Mouse (Mus musculus) embryonic facial prominence, embryonic 11.5 days (tissue): ENCODE data around the gene Secisbp2. TPM values are rescaled to one million over a fixed set of nuclear protein-coding genes. Genes with fewer than 3 reads are reported as not detected.

ENCODE experiments used
- ATAC-seq: fragments of 200-750 bp; cut with Nextera tagmentation; replicated peaks from 2 replicates; pipeline ENCODE4 v1.8.0; 2017; ENCODE audit warnings: low read depth; ENCODE audit not compliant: insufficient number of reproducible peaks, low FRiP score, low TSS enrichment
- DNase-seq: peaks from one replicate; pipeline ENCODE4 v3.0.0-alpha.2; 2015; ENCODE audit warnings: low spot score
- H3K27ac ChIP-seq: fragments of 300-500 bp; sonication (generic); replicated peaks from 2 replicates; pipeline ENCODE4 v1.5.1; 2014; ENCODE audit warnings: mild to moderate bottlenecking, low read depth, low read length, control low read depth
- H3K27me3 ChIP-seq: fragments of 300-500 bp; sonication (generic); 2 replicates; pipeline ENCODE4 v1.6.1; 2014; ENCODE audit warnings: mild to moderate bottlenecking, low read length, moderate library complexity, mixed read lengths; ENCODE audit not compliant: control insufficient read depth, insufficient read depth
- H3K36me3 ChIP-seq: fragments of 300-500 bp; sonication (generic); replicated peaks from 2 replicates; pipeline ENCODE4 v1.6.1; 2014; ENCODE audit warnings: low read depth, mild to moderate bottlenecking, low read length, moderate library complexity, mixed read lengths; ENCODE audit not compliant: control insufficient read depth, insufficient read depth
- H3K4me1 ChIP-seq: fragments of 300-500 bp; sonication (generic); 2 replicates; pipeline ENCODE4 v1.6.1; 2014; ENCODE audit warnings: low read length, mixed read lengths; ENCODE audit not compliant: control insufficient read depth, insufficient read depth
- H3K4me2 ChIP-seq: fragments of 300-500 bp; sonication (generic); 2 replicates; pipeline ENCODE4 v1.6.1; 2014; ENCODE audit warnings: low read depth, mild to moderate bottlenecking, control low read depth, low read length, moderate library complexity
- H3K4me3 ChIP-seq: fragments of 300-500 bp; sonication (generic); 2 replicates; pipeline ENCODE4 v1.5.1; 2014; ENCODE audit warnings: low read depth, low read length, control low read depth
- H3K9ac ChIP-seq: fragments of 300-500 bp; sonication (generic); replicated peaks from 2 replicates; pipeline ENCODE4 v1.6.1; 2014; ENCODE audit warnings: mild to moderate bottlenecking, control low read depth, low read length
- H3K9me3 ChIP-seq: fragments of 300-500 bp; sonication (generic); replicated peaks from 2 replicates; pipeline ENCODE4 v1.6.1; 2016; ENCODE audit warnings: mild to moderate bottlenecking, low read length, inconsistent platforms, mixed read lengths; ENCODE audit not compliant: control insufficient read depth
- whole genome bisulfite sequencing: fragments of 180-500 bp; shearing (Covaris S2); extraction: QIAGEN DNeasy Blood & Tissue Kit; methylation state at CpG from one replicate; pipeline ENCODE4 v1.1.7; 2014; 5-methylcytosine and 5-hydroxymethylcytosine counted together
- polyA plus RNA-seq: library from polyadenylated mRNA; unstranded; fragments of >200 nt; fragmentation: Nextera tagmentation; extraction: Ambion mirVana; gene quantifications from 2 replicates; pipeline ENCODE4 v1.2.1, GENCODE M21; 2014

Gene Secisbp2
- polyA plus RNA-seq, 1 experiment from 2014 or later = 18.6 TPM

GRCm38 (mm10) chr13:51697897-51698296 lies 46.4 kb downstream of the Secisbp2 start:
- no peak overlapping the region for H3K27ac ChIP-seq
- no peaks in the 10 kb centered on the region for H3K9me3 ChIP-seq
- no peaks in the 10 kb centered on the region for H3K4me1 ChIP-seq
- H3K9ac ChIP-seq = no peak overlapping the region
- no peak overlapping the region for H3K4me3 ChIP-seq
- no peaks in the 10 kb centered on the region for H3K27me3 ChIP-seq
- no peaks in the 10 kb centered on the region for H3K36me3 ChIP-seq
- no peak overlapping the region for H3K4me2 ChIP-seq
- ATAC-seq (no peak), DNase-seq (no peak)
- 86% methylated on average over 4 of the region's 4 CpGs for WGBS

GRCm38 (mm10) chr13:51698318-51698717 lies 46.8 kb downstream of the Secisbp2 start:
- no peak overlapping the region for H3K27ac ChIP-seq
- no peaks in the 10 kb centered on the region for H3K9me3 ChIP-seq
- DNase-seq (no peak), ATAC-seq (no peak)
- H3K27me3 ChIP-seq = no peaks in the 10 kb centered on the region
- no peak overlapping the region for H3K9ac ChIP-seq
- H3K4me2 ChIP-seq = no peak overlapping the region
- H3K36me3 ChIP-seq = no peaks in the 10 kb centered on the region
- 83% methylated on average over 3 of the region's 3 CpGs for WGBS
- no peak overlapping the region for H3K4me3 ChIP-seq
- H3K4me1 ChIP-seq = no peaks in the 10 kb centered on the region

- no peak overlapping the region for H3K27ac ChIP-seq
- no peak overlapping the region for H3K4me3 ChIP-seq
- H3K4me1 ChIP-seq = no peaks in the 10 kb centered on the region
- ATAC-seq = no peak
- WGBS = 83% methylated on average over 5 of the region's 5 CpGs
- no peaks in the 10 kb centered on the region for H3K27me3 ChIP-seq
- H3K9me3 ChIP-seq = no peaks in the 10 kb centered on the region
- H3K9ac ChIP-seq = no peak overlapping the region
- no peak for DNase-seq
- H3K36me3 ChIP-seq = no peaks in the 10 kb centered on the region
- H3K4me2 ChIP-seq = no peak overlapping the region
Observed at GRCm38 (mm10) chr13:51703893-51704292, 52.4 kb downstream of the Secisbp2 start.

GRCm38 (mm10) chr13:51705882-51706854 lies 54.7 kb downstream of the Secisbp2 start:
- no peak for DNase-seq
- Histone ChIP-seq H3K27ac (no peak overlapping the region), H3K4me1 (no peaks in the 10 kb centered on the region), H3K9ac (no peak overlapping the region), H3K9me3 (no peaks in the 10 kb centered on the region), H3K36me3 (no peaks in the 10 kb centered on the region), H3K4me2 (no peak overlapping the region), H3K4me3 (no peak overlapping the region), H3K27me3 (no peaks in the 10 kb centered on the region)
- WGBS = 73% methylated on average over 22 of the region's 22 CpGs
- ATAC-seq = no peak

- WGBS = 65% methylated on average over 7 of the region's 7 CpGs
Observed at GRCm38 (mm10) chr13:51710738-51711137, 59.2 kb downstream of the Secisbp2 start.

GRCm38 (mm10) chr13:51712022-51712421 lies 60.5 kb downstream of the Secisbp2 start:
- H3K4me3 ChIP-seq = no peak overlapping the region
- DNase-seq (no peak), ATAC-seq (no peak)
- H3K36me3 ChIP-seq = no peaks in the 10 kb centered on the region
- H3K4me1 ChIP-seq = no peaks in the 10 kb centered on the region
- no peak overlapping the region for H3K9ac ChIP-seq
- no peaks in the 10 kb centered on the region for H3K27me3 ChIP-seq
- no peak overlapping the region for H3K27ac ChIP-seq
- H3K4me2 ChIP-seq = no peak overlapping the region
- 88% methylated on average over 8 of the region's 8 CpGs for WGBS
- no peaks in the 10 kb centered on the region for H3K9me3 ChIP-seq

More at GRCm38 (mm10) chr13:51710738-51711137, 59.2 kb downstream of the Secisbp2 start:
- no peaks in the 10 kb centered on the region for H3K4me1 ChIP-seq
- H3K27ac ChIP-seq = no peak overlapping the region
- H3K9ac ChIP-seq = no peak overlapping the region
- H3K9me3 ChIP-seq = no peaks in the 10 kb centered on the region
- no peaks in the 10 kb centered on the region for H3K36me3 ChIP-seq
- no peak overlapping the region for H3K4me3 ChIP-seq
- H3K4me2 ChIP-seq = no peak overlapping the region
- ATAC-seq = no peak
- H3K27me3 ChIP-seq = no peaks in the 10 kb centered on the region
- no peak for DNase-seq

GRCm38 (mm10) chr13:51716350-51717263 lies 65.1 kb downstream of the Secisbp2 start:
- no peaks in the 10 kb centered on the region for H3K9me3 ChIP-seq
- H3K4me1 ChIP-seq = no peaks in the 10 kb centered on the region
- H3K9ac ChIP-seq = no peak overlapping the region
- H3K27ac ChIP-seq = no peak overlapping the region
- no peak overlapping the region for H3K4me2 ChIP-seq
- no peak overlapping the region for H3K4me3 ChIP-seq
- H3K36me3 ChIP-seq = no peaks in the 10 kb centered on the region
- no peak for ATAC-seq
- WGBS = 76% methylated on average over 8 of the region's 8 CpGs
- no peaks in the 10 kb centered on the region for H3K27me3 ChIP-seq
- DNase-seq = no peak
